Mouse (Mus musculus) kidney, adult 2 months (tissue): Measurements from ENCODE around the gene Galp. TPM values are rescaled to one million over a fixed set of nuclear protein-coding genes. Genes with fewer than 3 reads are reported as not detected.
"Not testable (repeated sequence)": the region's sequence is repeated elsewhere in the genome, so short reads cannot be mapped to it uniquely, and the experiment has no call there.

ENCODE experiments used
- DNase-seq: peaks from one replicate; pipeline ENCODE4 v3.0.0; 2021
- H3K27ac ChIP-seq: fragments of 200-500 bp; 2 replicates; pipeline ENCODE4 v1.5.1; 2012; ENCODE audit warnings: low read depth, low read length, control low read depth, inconsistent platforms; ENCODE audit not compliant: insufficient read depth
- H3K27me3 ChIP-seq: fragments of 200-500 bp; replicated peaks from 2 replicates; pipeline ENCODE4 v1.6.1; 2012; ENCODE audit warnings: mild to moderate bottlenecking, moderate library complexity, low read length, inconsistent platforms; ENCODE audit not compliant: control insufficient read depth, insufficient read depth
- H3K36me3 ChIP-seq: fragments of 200-500 bp; 2 replicates; pipeline ENCODE4 v1.6.1; 2012; ENCODE audit warnings: mild to moderate bottlenecking, moderate library complexity, low read length, inconsistent platforms; ENCODE audit not compliant: control insufficient read depth, insufficient read depth
- H3K4me1 ChIP-seq: fragments of 200-500 bp; 2 replicates; pipeline ENCODE4 v1.6.1; 2011; ENCODE audit warnings: low read length; ENCODE audit not compliant: control insufficient read depth, insufficient read depth
- H3K4me3 ChIP-seq: fragments of 200-500 bp; 2 replicates; pipeline ENCODE4 v1.5.1; 2011; ENCODE audit warnings: mild to moderate bottlenecking, low read depth, low read length, control low read depth; ENCODE audit not compliant: insufficient read depth
- CTCF ChIP-seq: fragments of 200-500 bp; conservative IDR thresholded peaks from 2 replicates; pipeline ENCODE4 v1.5.1; 2011; ENCODE audit warnings: low read depth, mild to moderate bottlenecking, control low read depth, low read length, moderate library complexity, mixed read lengths; ENCODE audit not compliant: insufficient read depth, insufficient read length
- POLR2A ChIP-seq: fragments of 200-500 bp; IDR thresholded peaks from one replicate; pipeline ENCODE4 v1.6.1; 2011; ENCODE audit warnings: low read depth, low read length, control low read depth
- WGBS: fragments of 180-500 bp; shearing (Covaris S2); methylation state at CpG from one replicate; pipeline ENCODE4 v1.1.7; 2018; 5-methylcytosine and 5-hydroxymethylcytosine counted together
- polyA plus RNA-seq: library from polyadenylated mRNA; depleted of rRNA; stranded (reverse); fragments of >200 nt; gene quantifications from 2 replicates; pipeline ENCODE4 v1.2.3, GENCODE M21; 2012; rRNA removed

The Galp gene
- polyA plus RNA-seq, 1 experiment = not detected

DNA sequence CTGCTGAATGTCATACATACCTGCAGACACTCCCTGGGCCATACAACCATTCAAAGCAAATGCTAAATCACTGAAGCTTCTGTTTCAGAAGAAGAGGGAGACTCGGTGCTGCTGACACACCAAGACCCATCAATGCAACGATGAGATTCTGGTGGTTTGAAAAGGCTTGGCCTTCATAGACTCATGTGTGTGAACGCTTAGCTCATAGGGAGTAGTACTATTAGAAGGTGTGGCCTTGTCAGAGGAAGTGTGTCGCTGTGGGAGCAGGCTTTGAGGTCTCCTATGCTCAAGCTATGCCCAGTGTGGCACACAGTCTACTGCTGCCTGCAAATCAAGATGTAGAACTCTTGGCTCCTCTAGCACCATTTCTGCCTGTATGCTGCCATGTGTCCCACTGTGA is 60.5 kb downstream of the Galp start:
- DNase-seq = no peak
- Histone ChIP-seq H3K36me3 (no peaks in the 10 kb centered on the region), H3K27me3 (no peaks in the 10 kb centered on the region), H3K27ac (no peak overlapping the region), H3K4me3 (no peak overlapping the region), H3K4me1 (no peaks in the 10 kb centered on the region)
- 83% methylated on average over 4 of the region's 4 CpGs for WGBS
- TF ChIP-seq CTCF = no peak
- TF ChIP-seq POLR2A = no peak

DNA sequence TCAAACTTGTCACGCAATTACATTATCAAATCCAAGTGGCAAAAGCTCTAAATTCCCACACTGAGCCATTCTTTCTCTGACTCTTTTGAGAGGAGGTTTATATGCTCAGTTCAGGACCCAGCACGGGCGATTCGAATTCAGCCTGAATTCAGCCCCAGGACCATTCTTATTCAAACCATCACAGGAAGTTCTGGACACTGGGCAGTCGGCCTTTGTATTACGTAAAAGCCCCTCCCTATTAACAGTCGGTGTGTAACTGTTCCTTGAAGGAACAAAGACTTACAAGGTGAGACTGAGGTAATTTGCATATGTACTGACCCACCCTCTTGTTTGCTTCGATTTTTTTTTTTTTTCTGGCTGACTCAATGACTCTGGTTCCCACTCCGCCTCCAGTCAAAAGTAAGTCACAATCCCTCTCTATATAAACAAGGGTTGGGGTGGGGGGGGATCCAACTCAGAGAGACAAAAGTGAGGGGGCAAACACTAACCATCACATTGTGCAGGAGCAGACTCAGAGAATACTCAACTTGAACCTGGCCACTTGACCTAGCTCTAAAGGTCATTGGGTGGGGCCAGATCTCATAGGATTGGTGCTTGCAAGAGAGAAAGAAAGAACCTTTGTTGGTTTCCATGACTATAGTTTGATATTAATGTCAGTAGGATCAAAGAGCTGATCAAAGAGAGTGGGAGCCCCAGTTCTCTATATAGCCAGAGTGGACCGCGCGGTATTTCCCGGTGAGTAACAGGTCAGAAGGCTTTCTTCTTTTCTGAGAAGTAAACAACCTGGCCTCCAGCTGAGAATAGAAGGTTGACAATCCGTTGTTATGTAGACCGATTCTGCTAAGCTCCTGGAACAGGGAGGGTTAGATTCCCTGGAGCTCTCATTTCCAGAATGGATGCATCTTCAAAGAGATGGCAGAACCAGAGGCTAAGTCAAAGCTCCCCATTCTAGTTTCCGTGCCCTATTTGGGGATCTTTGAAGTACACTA is 61.6 kb downstream of the Galp start:
- DNase-seq = no peak
- Histone ChIP-seq H3K27ac (no peak overlapping the region), H3K27me3 (no peaks in the 10 kb centered on the region), H3K4me1 (no peaks in the 10 kb centered on the region), H3K36me3 (no peaks in the 10 kb centered on the region), H3K4me3 (no peak overlapping the region)
- TF ChIP-seq POLR2A (no peak), CTCF (no peak)
- 38% methylated on average over 16 of the region's 16 CpGs for WGBS

DNA sequence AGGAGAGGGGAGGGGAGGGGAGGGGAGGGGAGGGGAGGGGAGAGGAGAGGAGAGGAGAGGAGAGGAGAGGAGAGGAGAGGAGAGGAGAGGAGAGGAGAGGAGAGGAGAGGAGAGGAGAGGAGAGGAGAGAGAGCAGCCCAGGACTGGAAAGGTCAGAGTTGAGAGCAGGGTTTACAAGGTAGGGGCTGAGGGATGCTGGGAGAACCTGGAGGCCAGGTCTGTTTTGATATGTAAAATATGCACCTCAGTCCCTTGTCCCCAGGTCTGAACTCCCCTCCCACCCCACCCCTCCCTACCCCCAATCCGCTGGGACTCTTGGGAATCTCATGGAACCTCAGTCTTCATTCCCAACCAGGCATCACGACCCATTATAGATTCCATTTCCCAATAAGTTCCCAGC is 63.1 kb downstream of the Galp start:
- not testable (repeated sequence) for DNase-seq, H3K27me3 ChIP-seq, H3K4me3 ChIP-seq, H3K36me3 ChIP-seq, H3K27ac ChIP-seq, H3K4me1 ChIP-seq
- 41% methylated on average over 2 of the region's 2 CpGs for WGBS

DNA sequence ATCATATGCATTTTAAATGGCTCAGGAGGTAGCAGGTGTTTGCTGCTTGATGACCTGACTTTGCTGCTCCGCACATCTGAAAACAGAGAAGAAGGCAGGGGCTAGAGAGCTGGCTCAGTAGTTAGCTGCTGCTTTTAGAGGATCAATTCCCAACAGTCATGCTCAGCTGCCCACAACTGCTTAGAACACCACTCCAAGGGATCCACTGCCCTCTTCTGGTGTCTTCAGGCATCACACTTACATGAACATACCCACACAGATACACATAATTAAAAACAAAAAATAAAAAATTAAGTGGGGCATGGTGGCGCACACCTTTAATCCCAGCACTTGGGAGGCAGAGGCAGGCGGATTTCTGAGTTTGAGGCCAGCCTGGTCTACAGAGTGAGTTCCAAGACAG is 65.2 kb downstream of the Galp start:
- WGBS = 87% methylated on average over 3 of the region's 3 CpGs
- TF ChIP-seq CTCF (peak; percentile 69), POLR2A (no peak)
- Histone ChIP-seq H3K4me1 (no peaks in the 10 kb centered on the region), H3K4me3 (no peak overlapping the region), H3K27ac (no peak overlapping the region), H3K36me3 (no peaks in the 10 kb centered on the region), H3K27me3 (no peaks in the 10 kb centered on the region)
- peak; percentile 31 for DNase-seq

DNA sequence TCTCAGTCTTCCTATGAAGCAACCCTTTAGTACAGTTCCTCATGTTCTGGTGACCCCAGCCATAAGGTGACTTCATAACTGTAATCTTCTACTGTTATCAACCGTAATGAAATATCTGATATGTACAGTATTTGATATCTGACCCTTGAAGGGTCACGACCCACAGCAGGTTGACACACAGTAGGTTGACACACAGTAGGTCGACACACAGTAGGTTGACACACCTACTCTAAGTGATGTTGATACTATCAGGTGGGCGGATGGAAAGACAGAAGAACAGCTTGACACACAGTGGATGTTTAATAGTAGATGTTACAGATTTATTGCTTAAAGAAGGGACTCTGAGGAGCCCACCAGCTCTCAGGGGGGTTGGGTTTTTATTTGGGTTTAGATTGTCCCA is 66.1 kb downstream of the Galp start:
- Histone ChIP-seq H3K27me3 (no peaks in the 10 kb centered on the region), H3K4me3 (no peak overlapping the region), H3K4me1 (no peaks in the 10 kb centered on the region), H3K36me3 (no peaks in the 10 kb centered on the region), H3K27ac (no peak overlapping the region)
- DNase-seq = no peak
- TF ChIP-seq POLR2A = no peak
- TF ChIP-seq CTCF = no peak
- WGBS = 77% methylated on average over 4 of the region's 4 CpGs

DNA sequence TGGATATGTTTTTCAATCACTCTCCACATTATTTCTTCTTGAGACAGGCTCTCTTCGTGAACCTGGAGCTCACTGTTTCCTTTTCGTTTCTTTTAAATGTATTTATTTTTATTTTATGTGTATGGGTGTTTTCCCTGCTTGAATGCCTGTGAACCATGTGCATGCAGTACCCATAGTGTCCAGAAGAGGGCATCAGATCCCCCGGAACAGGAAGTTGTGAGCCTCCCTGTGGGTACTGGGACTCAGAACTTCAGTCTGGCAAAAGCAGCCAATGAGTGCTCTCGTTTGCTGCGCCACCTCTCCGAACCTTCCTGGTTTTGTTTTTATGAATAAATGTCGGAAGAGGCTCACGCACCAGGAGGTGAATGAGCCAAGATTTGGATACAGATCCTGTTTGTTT is 68.8 kb downstream of the Galp start:
- no peak for TF ChIP-seq POLR2A
- peak; percentile 59 for TF ChIP-seq CTCF
- H3K27ac ChIP-seq = no peak overlapping the region
- 71% methylated on average over 8 of the region's 8 CpGs for WGBS
- no peaks in the 10 kb centered on the region for H3K27me3 ChIP-seq
- H3K36me3 ChIP-seq = no peaks in the 10 kb centered on the region
- no peak overlapping the region for H3K4me3 ChIP-seq
- DNase-seq = peak; percentile 24
- H3K4me1 ChIP-seq = no peaks in the 10 kb centered on the region

Other genes with a start within 250 kb of the Galp start
- not detected in 2 replicates for gene Vmn1r65, start 186.1 kb upstream of the Galp start, polyA plus RNA-seq
- not detected in 2 replicates for gene Nlrp4c, start 151.9 kb upstream of the Galp start, polyA plus RNA-seq
- 54.2 and 66.1 TPM in 2 replicates for gene Zfp787, start 41.1 kb upstream of the Galp start, polyA plus RNA-seq
- 47.1 and 65.2 TPM in 2 replicates for gene Zfp444, start 24.9 kb upstream of the Galp start, polyA plus RNA-seq
- not detected in 2 replicates for gene Zscan5b, start 25.2 kb downstream of the Galp start, polyA plus RNA-seq
- not detected in 2 replicates for gene Epp13, start 55.6 kb downstream of the Galp start, polyA plus RNA-seq
- gene Zfp667, start 89.5 kb downstream of the Galp start, polyA plus RNA-seq = 0.75 and 0.95 TPM in 2 replicates
- gene Zfp583, start 134.2 kb downstream of the Galp start, polyA plus RNA-seq = 0.36 and 0.45 TPM in 2 replicates
- 0.19 and 0.28 TPM in 2 replicates for gene Gm3854, start 146.7 kb downstream of the Galp start, polyA plus RNA-seq
- 0.45 and 0.46 TPM in 2 replicates for gene Zfp78, start 166.2 kb downstream of the Galp start, polyA plus RNA-seq
- gene Zfp28, start 186.2 kb downstream of the Galp start, polyA plus RNA-seq = 2.0 TPM in 2 replicates
- gene Smim17, start 201.6 kb downstream of the Galp start, polyA plus RNA-seq = 0.03 TPM in 1 of 2 replicates, not detected in the other
- gene Gm20715, start 213.2 kb downstream of the Galp start, polyA plus RNA-seq = not detected in 2 replicates
- gene Olfr1344, start 241.6 kb downstream of the Galp start, polyA plus RNA-seq = not detected in 2 replicates